Mouse (Mus musculus): ENCODE measurements around the gene Mcrip2. TPM values are rescaled to one million over a fixed set of nuclear protein-coding genes. Genes with fewer than 3 reads are reported as not detected.

Mcrip2 gene
- total RNA-seq, 2 experiments from 2014 or later: 4.2 TPM; not detected in 1

DNA sequence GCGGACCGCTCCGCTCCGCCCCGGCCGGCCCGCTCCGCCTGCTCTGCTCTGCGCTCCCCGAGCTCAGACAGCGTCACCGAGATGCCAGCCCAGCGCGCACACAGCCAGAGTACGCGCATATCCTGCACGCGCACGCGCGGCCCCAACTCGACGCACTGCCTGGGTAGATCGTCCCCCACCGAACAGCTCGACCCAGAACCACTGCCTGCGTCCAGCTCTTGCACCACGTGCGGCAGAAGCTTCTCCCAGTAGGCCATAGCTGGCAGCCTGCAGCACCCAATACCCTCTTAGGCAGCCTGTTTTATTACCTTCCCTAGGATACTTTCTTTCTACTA is 31.5 kb downstream of the Mcrip2 start, which contains the start of gene Rhbdl1:
Rhbdl1 (minus strand) TSS at position 220 of the 335 bp plus-strand sequence.
- no peak for ATAC-seq (replicated peaks; ENCODE audit: low FRiP score, poor library complexity, severe bottlenecking)

DNA sequence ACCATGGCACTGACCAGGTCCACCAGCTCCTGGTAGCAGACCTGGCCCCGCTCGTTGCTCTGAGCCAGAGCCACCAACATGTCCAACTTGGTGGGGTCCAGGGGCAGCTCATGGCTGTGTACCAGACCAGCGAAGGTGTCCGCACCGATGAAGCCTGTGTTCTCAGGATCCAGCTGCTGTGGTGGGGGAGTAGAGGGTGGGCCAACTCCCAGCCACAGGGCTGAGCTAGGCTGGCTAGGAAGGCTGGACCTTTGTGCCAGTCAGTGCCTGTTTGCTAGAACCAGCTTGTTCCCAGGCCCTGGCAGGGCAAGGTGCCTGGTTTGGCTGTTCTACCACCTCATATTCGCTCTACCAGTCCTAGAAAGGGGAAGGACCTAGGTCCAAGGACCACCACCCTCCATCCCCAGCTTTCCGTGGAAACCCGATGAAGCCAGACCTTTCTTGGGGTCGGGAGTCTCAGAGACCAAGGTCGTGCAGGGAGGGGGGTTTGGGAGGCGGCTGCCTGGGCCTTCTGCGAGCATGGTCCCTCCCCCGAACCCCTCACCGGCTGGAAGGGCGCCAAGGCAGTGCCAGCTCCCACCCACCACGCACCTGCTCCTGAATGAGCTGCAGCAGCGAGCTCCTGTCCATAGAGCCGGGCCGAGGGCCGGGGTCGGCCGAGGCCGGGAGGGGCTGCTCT is 32.0 kb downstream of the Mcrip2 start:
- ATAC-seq (replicated peaks; ENCODE audit: low FRiP score, poor library complexity, severe bottlenecking): no peak

DNA sequence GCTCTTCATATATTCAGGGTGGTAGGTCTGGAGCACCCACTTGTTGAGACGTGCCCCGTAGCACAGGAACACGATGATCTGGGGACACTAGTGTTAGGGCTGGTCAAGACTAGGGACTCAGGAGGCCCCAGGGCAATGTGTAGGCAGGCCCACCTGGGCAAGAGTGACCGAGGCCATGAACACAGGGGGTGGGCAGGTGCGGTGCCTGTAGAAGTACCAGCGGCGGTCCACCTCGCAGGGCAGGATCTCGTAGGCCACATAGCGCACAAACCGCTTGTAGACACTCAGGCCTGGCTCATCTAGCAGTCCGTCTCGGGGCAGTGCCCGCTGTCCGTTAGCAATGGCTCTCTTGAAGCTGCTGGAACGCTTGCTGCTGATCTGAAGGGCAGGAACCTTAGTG is 32.7 kb downstream of the Mcrip2 start:
- no peak for ATAC-seq (replicated peaks; ENCODE audit: low FRiP score, poor library complexity, severe bottlenecking)

DNA sequence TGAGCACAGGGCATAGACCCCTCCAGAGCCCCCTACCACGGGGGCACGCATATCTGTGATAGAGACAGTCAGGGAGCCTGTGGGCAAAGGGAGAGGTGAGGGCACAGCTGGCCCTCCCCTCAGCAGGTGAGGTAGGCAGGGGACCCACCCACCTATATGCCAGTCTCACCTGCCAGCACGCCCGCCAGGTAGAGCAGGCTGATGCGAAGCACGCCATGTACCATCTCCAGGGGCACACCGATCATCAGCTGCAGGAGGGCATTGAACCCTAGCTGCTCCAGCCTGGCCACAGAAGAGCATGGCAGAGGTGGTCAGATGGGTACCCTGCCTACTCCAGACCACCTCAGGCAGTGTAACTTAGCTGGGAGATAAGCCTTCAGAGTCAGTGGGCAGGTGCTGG is 33.3 kb downstream of the Mcrip2 start:
- no peak for ATAC-seq (replicated peaks; ENCODE audit: low FRiP score, poor library complexity, severe bottlenecking)

DNA sequence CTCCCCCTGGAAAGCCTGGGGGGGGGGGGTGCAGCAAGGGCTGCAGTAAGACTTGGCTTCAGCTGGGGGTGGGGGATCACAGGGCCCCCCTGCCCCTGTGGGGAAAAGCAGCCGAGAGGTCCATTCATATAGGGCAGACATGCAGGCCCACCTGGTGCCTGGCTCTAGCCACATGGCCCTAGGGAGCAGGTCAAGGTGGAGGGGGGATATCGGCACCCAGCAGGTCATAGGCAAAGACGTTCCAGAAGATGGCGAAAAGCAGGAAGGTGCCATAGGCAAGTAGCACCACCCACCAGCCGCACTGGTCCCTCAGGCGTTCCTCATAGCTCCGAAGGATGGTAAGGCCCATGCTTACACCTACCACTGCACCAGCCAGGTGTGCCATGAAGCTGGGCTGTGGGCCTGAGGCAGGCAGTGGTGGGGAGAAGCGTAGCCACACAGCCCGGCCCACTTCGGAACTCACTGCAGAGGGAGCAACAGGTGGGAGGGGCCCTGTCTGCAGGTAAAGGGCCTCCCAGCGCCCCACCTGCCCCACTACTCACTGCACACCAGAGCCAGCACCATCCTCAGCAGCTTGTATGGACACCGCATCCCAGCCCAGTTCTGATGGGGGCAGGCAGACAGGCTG is 33.9 kb downstream of the Mcrip2 start:
- ATAC-seq (replicated peaks; ENCODE audit: low FRiP score, poor library complexity, severe bottlenecking): no peak

DNA sequence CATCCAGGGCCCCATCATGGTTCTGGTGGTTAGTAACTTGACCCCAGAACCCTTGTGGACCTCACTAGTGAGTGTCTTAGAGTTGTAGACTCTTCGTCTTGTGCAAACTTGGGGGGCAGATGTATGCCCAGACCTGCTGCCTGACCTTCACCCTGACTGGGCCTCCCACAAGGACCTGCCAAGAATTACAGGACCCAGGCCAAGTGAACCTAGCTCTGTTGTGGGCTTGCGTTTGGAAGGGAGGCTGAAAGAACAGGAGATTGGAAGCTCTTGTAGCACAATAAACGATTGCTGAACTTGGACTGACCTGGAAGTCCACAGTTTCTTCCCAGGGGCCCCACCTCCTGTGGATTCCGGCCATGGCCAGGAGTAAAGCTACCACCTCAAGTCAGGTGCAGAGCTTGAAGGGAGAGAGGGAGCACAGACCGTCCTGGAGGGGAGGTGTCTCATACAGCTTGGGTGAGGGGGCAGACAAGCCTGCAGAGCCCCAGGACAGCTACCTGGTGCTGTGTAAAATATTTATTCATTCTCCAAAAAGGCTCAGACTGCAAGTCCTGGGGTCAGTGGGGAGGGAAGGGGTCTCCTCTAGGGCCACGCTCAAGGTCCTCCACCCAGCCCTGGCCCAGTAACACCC is 34.5 kb downstream of the Mcrip2 start:
- ATAC-seq (replicated peaks; ENCODE audit: low FRiP score, poor library complexity, severe bottlenecking): no peak

DNA sequence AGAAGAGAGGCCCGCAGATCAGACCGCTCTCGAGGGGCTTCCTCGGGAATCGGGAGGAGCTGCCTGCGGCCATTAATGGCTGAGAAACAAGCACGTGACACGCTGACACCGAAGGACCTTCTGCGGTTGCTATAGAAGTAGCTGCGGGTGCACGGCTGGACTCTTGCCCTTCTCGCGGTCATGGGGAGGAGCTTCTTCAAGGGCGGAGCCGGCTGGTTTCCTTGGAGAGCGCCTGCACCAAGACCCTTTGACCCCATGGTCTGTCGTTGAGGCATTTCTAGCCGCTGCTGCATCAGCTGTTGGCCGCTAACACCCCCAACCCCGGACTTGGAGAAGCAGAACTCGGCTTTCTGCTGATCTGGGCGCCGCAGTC is 35.3 kb downstream of the Mcrip2 start, which contains the start of gene Stub1:
Stub1 (minus strand) TSS at position 114 of the 373 bp plus-strand sequence.
- peak; percentile 54 for ATAC-seq (replicated peaks; ENCODE audit: low FRiP score, poor library complexity, severe bottlenecking)

DNA sequence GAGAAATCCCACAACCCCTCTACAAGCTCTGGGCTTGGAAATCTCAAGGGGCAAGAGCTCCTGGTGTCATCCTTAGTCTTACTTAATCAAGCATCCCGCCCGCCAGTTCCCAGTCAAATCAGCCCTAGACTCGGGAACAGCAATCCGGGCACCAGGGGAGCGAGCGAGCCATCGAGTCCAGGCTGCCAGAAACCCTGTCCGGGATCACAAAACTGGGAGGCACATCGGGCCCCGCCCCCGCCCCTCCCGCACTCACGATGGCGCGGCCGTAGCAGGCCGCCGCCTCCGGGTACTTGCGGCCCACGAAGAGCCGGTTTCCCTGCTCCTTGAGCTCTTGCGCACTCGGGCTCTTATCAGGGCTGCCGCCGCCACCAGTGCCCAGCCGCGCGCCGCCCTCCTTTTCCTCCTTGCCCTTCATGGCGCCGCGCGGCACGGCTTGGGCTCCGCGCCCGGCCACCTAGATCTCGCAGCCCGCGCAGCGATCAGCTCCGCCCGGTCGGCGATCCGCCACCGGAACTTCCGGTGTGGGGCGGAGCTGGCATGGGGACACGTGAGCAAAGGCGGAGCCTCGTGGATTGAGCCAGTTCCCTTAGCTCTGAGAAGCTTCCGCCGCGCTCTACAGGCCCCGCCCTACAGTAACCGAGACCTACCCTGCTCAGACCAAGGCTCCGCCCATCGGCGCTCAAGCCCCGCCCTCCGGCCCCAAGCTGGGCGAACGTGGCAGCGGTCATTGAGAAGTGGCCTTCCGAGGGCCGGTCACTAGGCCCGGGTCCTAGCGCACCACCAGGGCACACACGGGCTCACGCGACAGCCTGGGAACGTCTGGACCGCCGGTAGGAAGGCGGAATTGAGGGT is 35.9 kb downstream of the Mcrip2 start:
- peak; percentile 80 for ATAC-seq (replicated peaks; ENCODE audit: low FRiP score, poor library complexity, severe bottlenecking)

DNA sequence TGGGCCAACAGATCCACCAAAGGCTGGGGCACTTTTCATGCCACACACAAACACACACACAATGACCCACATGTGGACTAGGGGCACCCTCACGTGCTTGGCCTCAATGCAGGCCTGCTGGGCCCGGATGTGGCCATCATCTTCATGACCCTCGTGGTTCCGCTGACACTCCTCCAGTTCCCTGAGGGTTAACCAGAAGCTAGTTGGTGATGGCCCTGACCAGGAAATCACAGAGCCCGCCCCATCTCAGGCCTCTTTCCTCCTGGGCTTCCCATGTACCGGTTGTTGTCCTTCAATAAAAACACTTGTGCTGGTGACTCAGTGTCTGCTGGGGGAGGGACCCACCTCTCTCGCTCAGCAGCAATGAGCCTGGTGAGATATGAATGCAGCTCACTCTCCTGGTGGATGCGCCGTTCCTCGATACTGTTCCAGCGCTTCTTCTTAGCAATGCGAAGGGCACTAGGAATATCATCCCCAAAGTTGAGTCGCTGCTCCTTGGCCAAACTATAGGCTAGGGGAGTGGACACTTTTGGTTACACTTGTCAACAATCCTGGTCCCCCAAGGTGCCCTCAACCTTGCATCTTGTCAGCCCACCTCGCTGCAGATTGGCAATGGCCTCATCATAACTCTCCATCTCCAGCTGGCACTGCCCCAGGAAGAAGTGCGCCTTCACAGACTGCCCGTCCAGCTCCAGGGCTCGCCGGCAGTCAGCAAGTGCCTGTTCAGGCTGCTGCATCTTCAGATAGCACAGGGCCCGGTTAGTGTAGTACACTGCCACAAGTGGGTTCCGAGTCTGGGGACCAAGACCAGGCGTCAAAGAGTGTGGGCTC is 36.9 kb downstream of the Mcrip2 start:
- no peak for ATAC-seq (replicated peaks; ENCODE audit: low FRiP score, poor library complexity, severe bottlenecking)

DNA sequence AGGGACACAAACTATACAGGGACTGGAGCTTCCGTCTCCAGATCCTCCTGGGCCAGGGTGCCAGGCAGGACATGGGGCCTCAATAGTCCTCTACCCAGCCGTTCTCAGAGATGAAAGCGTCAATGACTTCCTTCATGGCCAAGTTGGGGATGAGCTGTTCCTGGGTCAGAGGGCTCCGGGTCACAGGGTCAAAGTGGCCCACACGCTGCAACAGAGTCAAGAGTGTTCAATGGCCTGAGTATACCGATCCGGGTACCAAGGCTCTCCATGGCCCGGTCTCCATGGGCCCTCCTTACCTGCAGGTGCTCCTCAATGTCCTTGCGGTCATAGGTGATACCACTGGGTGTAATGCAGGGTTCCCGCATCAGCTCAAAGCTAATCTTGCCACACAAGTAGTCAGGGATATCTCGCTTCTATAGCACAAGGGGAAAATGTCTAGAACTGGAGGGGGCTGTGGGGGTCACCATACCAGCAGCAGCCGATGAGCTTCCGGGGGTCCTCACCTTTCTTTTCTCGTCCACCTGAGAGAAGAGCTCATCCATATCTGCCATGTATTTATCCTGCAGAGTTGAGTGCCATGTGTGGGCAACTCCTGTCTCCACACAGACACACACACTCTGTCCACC is 37.6 kb downstream of the Mcrip2 start:
- no peak for ATAC-seq (replicated peaks; ENCODE audit: low FRiP score, poor library complexity, severe bottlenecking)

DNA sequence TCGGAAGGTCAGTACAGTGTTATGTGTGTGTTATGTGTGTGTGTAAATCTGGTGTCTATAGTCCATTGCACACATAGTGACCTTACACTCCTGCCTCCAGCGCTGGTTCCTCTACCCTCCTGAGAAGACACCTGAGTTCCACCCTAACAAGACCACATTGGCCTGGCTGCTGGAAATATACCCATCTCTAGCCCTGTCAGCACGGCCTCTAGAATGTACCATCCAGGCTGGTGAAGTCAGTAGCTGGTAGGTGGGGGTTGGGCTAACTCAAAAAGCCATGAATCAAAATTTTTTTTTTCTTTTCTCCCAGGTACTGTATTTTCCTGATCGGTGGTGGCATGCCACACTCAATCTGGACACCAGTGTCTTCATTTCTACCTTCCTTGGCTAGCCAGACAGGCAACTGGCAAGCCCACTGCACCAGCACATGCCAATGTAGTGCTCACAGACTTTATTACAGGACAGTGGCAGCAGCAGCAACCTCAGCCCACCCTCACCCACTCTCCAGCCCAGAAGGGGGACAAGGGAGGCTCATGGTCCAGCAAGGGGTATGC is 38.3 kb downstream of the Mcrip2 start:
- no peak for ATAC-seq (replicated peaks; ENCODE audit: low FRiP score, poor library complexity, severe bottlenecking)

DNA sequence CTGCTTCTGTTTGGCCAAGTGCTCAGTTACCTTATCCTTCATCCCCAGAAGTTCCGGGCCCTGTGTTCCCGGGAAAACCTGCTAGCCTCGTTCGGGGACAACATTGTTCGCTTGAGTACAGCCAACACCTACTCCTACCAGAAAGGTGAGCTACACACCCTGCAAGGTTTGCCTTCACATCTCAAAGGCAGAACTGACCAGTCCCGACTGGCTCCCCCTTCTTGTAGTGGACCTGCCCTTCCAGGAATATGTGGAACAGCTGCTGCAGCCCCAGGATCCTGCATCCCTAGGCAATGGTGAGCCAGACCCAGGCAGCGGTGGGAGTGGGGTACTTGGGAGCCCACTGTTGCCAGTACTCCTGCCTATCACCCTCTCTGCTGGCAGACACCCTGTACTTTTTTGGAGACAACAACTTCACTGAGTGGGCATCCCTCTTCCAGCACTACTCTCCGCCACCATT is 39.0 kb downstream of the Mcrip2 start:
- no peak for ATAC-seq (replicated peaks; ENCODE audit: low FRiP score, poor library complexity, severe bottlenecking)

DNA sequence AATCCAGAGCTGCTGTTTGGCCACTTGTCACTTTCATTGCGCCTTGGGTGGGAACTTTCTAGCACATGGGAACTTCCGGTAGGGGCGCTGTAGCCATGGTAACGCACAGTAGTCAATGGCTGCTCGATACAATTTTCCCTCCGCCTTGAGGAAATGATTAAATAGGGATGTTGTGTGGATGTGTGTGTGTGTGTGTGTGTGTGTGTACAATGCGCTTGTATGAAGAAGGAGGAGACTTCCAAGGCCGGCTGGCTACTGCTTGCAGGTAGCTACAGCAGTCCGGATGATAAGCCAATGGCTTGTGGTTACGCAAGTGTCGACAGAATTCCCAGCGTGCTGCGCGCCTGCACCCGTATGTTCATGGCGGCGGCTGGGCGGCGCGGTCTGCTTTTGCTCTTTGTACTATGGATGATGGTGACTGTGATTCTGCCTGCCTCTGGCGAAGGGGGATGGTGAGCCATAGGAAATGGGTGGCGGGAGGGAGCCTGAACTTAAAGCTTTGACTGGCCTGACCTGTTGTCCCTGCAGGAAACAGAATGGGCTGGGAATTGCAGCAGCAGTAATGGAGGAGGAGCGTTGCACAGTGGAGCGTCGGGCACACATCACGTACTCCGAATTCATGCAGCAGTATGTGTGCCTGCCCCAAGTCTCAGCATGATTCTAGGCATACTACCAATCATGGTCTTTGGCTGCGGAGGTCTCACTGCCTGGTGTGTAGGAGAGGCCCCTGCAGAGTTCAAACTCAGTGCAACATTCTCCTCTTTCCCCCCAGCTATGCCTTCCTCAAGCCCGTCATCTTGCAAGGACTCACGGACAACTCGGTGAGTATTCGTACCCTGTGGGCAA is 39.6 kb downstream of the Mcrip2 start, which contains the start of gene Jmjd8:
Jmjd8 (plus strand) TSS at position 156 of the 846 bp plus-strand sequence.
- peak; percentile 62 for ATAC-seq (replicated peaks; ENCODE audit: low FRiP score, poor library complexity, severe bottlenecking)

DNA sequence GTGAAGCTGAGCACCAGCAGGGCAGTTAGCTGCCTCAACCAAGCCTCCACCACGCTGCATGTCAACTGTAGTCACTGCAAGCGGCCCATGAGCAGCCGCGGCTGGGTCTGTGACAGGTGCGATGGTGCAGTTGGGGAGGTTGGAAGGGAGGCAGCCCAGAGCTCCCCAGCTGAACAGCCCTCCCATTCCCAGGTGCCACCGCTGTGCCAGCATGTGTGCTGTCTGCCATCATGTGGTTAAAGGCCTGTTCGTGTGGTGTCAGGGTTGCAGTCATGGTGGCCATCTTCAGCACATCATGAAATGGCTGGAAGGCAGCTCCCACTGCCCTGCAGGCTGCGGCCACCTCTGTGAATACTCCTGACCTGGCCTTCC is 40.4 kb downstream of the Mcrip2 start:
- ATAC-seq (replicated peaks; ENCODE audit: low FRiP score, poor library complexity, severe bottlenecking): no peak

DNA sequence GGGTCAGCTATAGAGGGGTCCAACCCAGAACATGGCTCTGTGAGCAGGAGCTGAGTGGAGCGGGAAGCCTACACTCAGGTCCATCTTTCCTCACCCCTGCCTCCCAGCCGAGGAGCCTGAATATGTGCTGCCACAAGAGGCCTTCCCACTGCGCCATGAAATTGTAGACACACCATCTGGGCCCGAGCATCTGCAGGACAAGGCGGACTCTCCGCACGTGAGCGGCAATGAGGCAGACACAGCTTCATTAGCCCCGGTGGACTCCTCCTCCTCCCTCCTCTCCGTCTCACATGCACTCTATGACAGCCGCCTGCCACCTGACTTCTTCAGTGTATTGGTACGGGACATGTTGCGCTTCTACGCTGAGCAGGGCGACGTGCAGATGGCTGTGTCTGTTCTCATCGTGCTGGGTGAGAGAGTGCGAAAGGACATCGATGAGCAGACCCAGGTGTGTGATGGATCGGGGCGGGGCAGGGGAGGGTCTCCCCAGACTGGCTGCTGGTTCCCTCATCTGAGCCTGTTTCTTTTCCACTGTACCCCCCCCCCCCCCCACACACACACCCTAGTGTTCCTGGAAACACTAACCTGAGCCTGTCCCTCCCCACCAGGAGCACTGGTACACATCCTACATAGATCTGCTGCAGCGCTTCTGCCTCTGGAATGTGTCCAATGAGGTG is 40.9 kb downstream of the Mcrip2 start:
- no peak for ATAC-seq (replicated peaks; ENCODE audit: low FRiP score, poor library complexity, severe bottlenecking)

DNA sequence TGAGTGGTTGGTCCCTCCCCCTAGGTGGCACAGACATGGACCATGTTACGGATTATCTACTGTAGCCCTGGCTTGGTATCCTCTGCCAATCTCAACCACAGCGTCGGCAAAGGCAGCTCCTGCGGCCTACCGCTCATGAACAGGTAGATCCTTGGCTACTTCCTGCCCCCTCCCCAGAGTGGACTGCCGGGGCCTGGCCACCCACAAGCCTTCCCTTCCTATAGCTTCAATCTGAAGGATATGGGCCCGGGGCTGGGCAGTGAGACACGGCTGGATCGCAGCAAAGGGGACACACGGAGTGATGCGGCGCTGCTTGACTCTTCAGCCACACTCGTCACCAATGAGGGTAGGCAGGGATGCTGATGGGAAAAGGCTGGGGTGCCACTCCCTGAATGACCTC is 41.6 kb downstream of the Mcrip2 start:
- no peak for ATAC-seq (replicated peaks; ENCODE audit: low FRiP score, poor library complexity, severe bottlenecking)

DNA sequence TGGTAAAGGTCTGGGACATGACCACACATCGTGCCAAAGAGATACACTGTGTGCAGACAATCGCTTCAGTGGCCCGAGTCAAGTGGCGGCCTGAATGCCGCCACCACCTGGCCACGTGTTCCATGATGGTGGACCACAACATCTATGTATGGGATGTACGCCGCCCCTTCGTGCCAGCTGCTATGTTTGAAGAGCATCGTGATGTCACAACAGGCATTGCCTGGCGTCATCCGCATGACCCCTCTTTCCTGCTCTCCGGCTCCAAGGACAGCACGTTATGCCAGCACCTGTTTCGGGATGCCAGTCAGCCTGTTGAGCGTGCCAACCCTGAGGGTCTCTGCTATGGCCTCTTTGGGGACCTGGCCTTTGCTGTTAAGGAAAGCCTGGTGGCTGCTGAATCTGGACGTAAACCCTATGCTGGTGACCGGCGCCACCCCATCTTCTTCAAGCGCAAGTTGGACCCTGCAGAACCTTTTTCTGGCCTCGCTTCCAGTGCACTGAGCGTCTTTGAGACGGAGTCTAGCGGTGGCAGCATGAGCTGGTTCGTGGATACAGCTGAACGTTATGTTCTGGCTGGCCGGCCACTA is 42.5 kb downstream of the Mcrip2 start:
- no peak for ATAC-seq (replicated peaks; ENCODE audit: low FRiP score, poor library complexity, severe bottlenecking)

All from erythroid progenitor cell, adult 5-6 weeks (primary cell).